In the genomic region with DNA sequence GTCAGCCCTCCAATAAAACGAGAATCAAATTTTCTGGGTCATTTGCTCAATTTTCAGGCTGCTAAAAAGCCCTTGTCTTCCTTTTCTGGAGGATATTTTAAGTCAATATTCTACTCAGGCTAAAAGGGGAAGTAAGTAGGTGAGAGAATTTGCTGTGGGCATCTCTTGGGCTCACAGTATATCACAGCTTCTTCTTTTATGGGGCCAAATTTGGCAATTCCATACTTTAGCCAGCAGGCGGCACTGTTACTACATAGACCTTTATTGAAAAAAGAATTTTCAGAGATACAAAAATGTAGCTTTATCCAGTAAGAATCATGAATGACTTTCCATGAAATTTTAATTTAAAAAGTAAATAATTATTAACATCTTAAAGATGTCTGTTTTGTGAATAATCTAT, we compare ENCODE assay signal across 10 mouse cellular contexts. TPM values are rescaled to one million over a fixed set of nuclear protein-coding genes. Genes with fewer than 3 reads are reported as not detected.
DNase-seq lines count a peak whose midpoint lies in the region; ATAC-seq and TF ChIP-seq lines count a peak whose summit lies in the region.
"Had no signal": no experiment of that assay in that cellular context is flagged by ENCODE, and none has a peak within 500 bp of the region (broad histone marks: within the 10 kb centered on the region; RNA-seq: fewer than 3 reads in every experiment).

No protein-coding gene starts in this region.

- WGBS in forebrain, postnatal 0 days: 40% methylated on average over 2 of the region's 2 CpGs
- WGBS in forebrain, embryonic 16.5 days: 38% methylated on average over 2 of the region's 2 CpGs
- 26% methylated on average over 2 of the region's 2 CpGs for whole genome bisulfite sequencing in liver, embryonic 12.5 days (ENCODE audit: insufficient replicate concordance)

- no peak overlapping the region for H3K27ac ChIP-seq in forebrain, postnatal 0 days (ENCODE audit: low read depth, low read length)
- no peak overlapping the region for H3K27ac ChIP-seq in forebrain, embryonic 16.5 days (ENCODE audit: low read length)
- H3K27ac ChIP-seq in liver, embryonic 12.5 days: no peak overlapping the region

- peak; percentile 61 for TF ChIP-seq CTCF in forebrain, postnatal 0 days (IDR thresholded peaks at IDR 0.05; ENCODE audit: low read depth)

- no peak for ATAC-seq in forebrain, postnatal 0 days
- no peak for ATAC-seq in forebrain, embryonic 16.5 days
- no peak for ATAC-seq in liver, embryonic 12.5 days
- ATAC-seq in inflammation-experienced regulatory T-cells, adult 6 months: no peak

- H3K36me3 ChIP-seq in forebrain, postnatal 0 days (ENCODE audit: insufficient read depth): no peaks in the 10 kb centered on the region
- H3K36me3 ChIP-seq in forebrain, embryonic 16.5 days (ENCODE audit: control insufficient read depth, insufficient read depth): no peaks in the 10 kb centered on the region
- no peaks in the 10 kb centered on the region for H3K36me3 ChIP-seq in liver, embryonic 12.5 days

- no peaks in the 10 kb centered on the region for H3K4me1 ChIP-seq in forebrain, postnatal 0 days (ENCODE audit: insufficient read depth)
- H3K4me1 ChIP-seq in forebrain, embryonic 16.5 days (replicated peaks; ENCODE audit: control insufficient read depth, insufficient read depth, low read length): no peaks in the 10 kb centered on the region
- no peaks in the 10 kb centered on the region for H3K4me1 ChIP-seq in liver, embryonic 12.5 days

- no peaks in the 10 kb centered on the region for H3K27me3 ChIP-seq in forebrain, postnatal 0 days (ENCODE audit: insufficient read depth, low read length)
- no peaks in the 10 kb centered on the region for H3K27me3 ChIP-seq in forebrain, embryonic 16.5 days (replicated peaks; ENCODE audit: control insufficient read depth, insufficient read depth, low read length)
- no peaks in the 10 kb centered on the region for H3K27me3 ChIP-seq in liver, embryonic 12.5 days (replicated peaks)

- peak; percentile 74 for DNase-seq in forebrain, postnatal 0 days
- peak; percentile 3 for DNase-seq in liver
- DNase-seq in NIH3T3 (ENCODE audit: low read depth): peak; percentile 48
- peak; percentile 9 for DNase-seq in forelimb bud, embryonic 11.5 days (ENCODE audit: low read depth, low spot score)
- no peak for DNase-seq in T-cell, adult 2 months (ENCODE audit: low spot score)

- no peaks in the 10 kb centered on the region for H3K9me3 ChIP-seq in forebrain, postnatal 0 days (ENCODE audit: low read length)
- H3K9me3 ChIP-seq in forebrain, embryonic 16.5 days (ENCODE audit: control insufficient read depth, low read length): no peaks in the 10 kb centered on the region
- H3K9me3 ChIP-seq in liver, embryonic 12.5 days (replicated peaks): no peaks in the 10 kb centered on the region

- no peak overlapping the region for H3K4me3 ChIP-seq in forebrain, postnatal 0 days (ENCODE audit: low read depth, low read length)
- no peak overlapping the region for H3K4me3 ChIP-seq in forebrain, embryonic 16.5 days (replicated peaks; ENCODE audit: low read length)
- H3K4me3 ChIP-seq in liver, embryonic 12.5 days: no peak overlapping the region
- H3K4me3 ChIP-seq: erythroblast, embryonic 14.5 days had no signal

- no peak overlapping the region for H3K9ac ChIP-seq in forebrain, postnatal 0 days
- H3K9ac ChIP-seq in forebrain, embryonic 16.5 days (replicated peaks; ENCODE audit: low read depth, low read length): no peak overlapping the region
- no peak overlapping the region for H3K9ac ChIP-seq in liver, embryonic 12.5 days

- no peak overlapping the region for H3K4me2 ChIP-seq in forebrain, postnatal 0 days (ENCODE audit: low read depth)
- no peak overlapping the region for H3K4me2 ChIP-seq in forebrain, embryonic 16.5 days (ENCODE audit: low read length)
- H3K4me2 ChIP-seq in liver, embryonic 12.5 days: no peak overlapping the region

RNA-seq across cellular contexts. Expression of a gene that starts 18.8 kb away (rescaled TPM):
- not detected in 2 replicates for total RNA-seq in forebrain, postnatal 0 days (2014; rRNA removed)
- 0.34 and 1.1 TPM in 2 replicates for polyA plus RNA-seq in forebrain, postnatal 0 days (2015; fragmentation: Nextera tagmentation; extraction: Ambion mirVana)
- not detected in 2 replicates for polyA plus RNA-seq in forebrain, embryonic 16.5 days (2015; fragmentation: Nextera tagmentation; extraction: Ambion mirVana)
- not detected in 2 replicates for polyA plus RNA-seq in liver, embryonic 12.5 days (2016; fragmentation: Nextera tagmentation; extraction: Ambion mirVana)
- polyA plus RNA-seq in inflammation-experienced regulatory T-cells, adult 6 months (2017; shearing (Covaris generic)): not detected
- total RNA-seq: left cerebral cortex, postnatal 25 days had no signal
- polyA plus RNA-seq: erythroblast, embryonic 14.5 days had no signal
